Mouse (Mus musculus) midbrain, embryonic 13.5 days (tissue): ENCODE measurements at regions not wholly inside any gene's neighbourhood (a gene's known extent, or its start where the extent isn't known, plus 50 kb on each side); places are given as distances from the start of the nearest gene placed in this dataset.

Experiments
- ATAC-seq: fragments of 200-750 bp; cut with Nextera tagmentation; 2 replicates; pipeline ENCODE4 v1.8.0; 2017; ENCODE audit warnings: mild to moderate bottlenecking, moderate TSS enrichment, moderate library complexity
- H3K27ac ChIP-seq: fragments of 300-500 bp; sonication (generic); 2 replicates; pipeline ENCODE4 v1.5.1; 2015; ENCODE audit warnings: inconsistent platforms, mild to moderate bottlenecking, moderate library complexity
- H3K27me3 ChIP-seq: fragments of 300-500 bp; sonication (generic); 2 replicates; pipeline ENCODE4 v1.6.1; 2015; ENCODE audit warnings: mild to moderate bottlenecking, inconsistent platforms
- H3K36me3 ChIP-seq: fragments of 300-500 bp; sonication (generic); 2 replicates; pipeline ENCODE4 v1.6.1; 2015; ENCODE audit warnings: mild to moderate bottlenecking, inconsistent platforms
- H3K4me1 ChIP-seq: fragments of 300-500 bp; sonication (generic); replicated peaks from 2 replicates; pipeline ENCODE4 v1.6.1; 2015; ENCODE audit warnings: inconsistent platforms
- H3K4me2 ChIP-seq: fragments of 300-500 bp; sonication (generic); replicated peaks from 2 replicates; pipeline ENCODE4 v1.6.1; 2015; ENCODE audit warnings: moderate library complexity, mild to moderate bottlenecking, inconsistent platforms
- H3K4me3 ChIP-seq: fragments of 300-500 bp; sonication (generic); replicated peaks from 2 replicates; pipeline ENCODE4 v1.5.1; 2015; ENCODE audit warnings: mild to moderate bottlenecking, inconsistent platforms
- H3K9ac ChIP-seq: fragments of 300-500 bp; sonication (generic); replicated peaks from 2 replicates; pipeline ENCODE4 v1.6.1; 2015; ENCODE audit warnings: mild to moderate bottlenecking, inconsistent platforms
- H3K9me3 ChIP-seq: fragments of 300-500 bp; sonication (generic); 2 replicates; pipeline ENCODE4 v1.6.1; 2016; ENCODE audit warnings: mild to moderate bottlenecking, inconsistent platforms
- WGBS: fragments of 180-500 bp; shearing (Covaris S2); methylation state at CpG from one replicate; pipeline ENCODE4 v1.1.7; 2015; 5-methylcytosine and 5-hydroxymethylcytosine counted together

DNA sequence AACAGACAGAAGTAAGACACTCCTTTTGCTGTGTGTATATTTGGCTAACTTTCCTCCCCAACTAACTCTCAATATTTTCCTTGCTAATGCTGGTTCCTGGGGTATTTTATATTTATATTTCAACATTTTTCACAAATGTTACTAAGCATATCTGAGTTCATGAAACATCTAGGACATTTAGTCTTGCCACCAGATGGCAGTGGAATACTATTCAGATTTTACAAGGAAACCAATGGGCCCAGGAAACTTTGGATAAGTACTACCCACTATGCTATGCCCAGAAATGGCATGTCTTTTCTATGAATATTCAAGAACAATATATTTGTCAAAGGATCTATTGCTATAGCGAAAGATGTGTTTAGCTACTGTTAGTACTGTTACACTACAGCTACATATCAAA is 251.1 kb downstream of the Car8 start:
- no peak for ATAC-seq
- no peaks in the 10 kb centered on the region for H3K36me3 ChIP-seq
- WGBS, result 91% methylated on average over 1 of the region's 1 CpGs
- no peaks in the 10 kb centered on the region for H3K9me3 ChIP-seq
- H3K4me3 ChIP-seq, result no peak overlapping the region
- no peak overlapping the region for H3K9ac ChIP-seq
- H3K4me2 ChIP-seq, result no peak overlapping the region
- 0 out of 2 replicates have a peak, but pooled peaks cover 2% of the 10 kb centered on the region for H3K4me1 ChIP-seq
- H3K27ac ChIP-seq, result no peak overlapping the region
- H3K27me3 ChIP-seq, result no peaks in the 10 kb centered on the region

DNA sequence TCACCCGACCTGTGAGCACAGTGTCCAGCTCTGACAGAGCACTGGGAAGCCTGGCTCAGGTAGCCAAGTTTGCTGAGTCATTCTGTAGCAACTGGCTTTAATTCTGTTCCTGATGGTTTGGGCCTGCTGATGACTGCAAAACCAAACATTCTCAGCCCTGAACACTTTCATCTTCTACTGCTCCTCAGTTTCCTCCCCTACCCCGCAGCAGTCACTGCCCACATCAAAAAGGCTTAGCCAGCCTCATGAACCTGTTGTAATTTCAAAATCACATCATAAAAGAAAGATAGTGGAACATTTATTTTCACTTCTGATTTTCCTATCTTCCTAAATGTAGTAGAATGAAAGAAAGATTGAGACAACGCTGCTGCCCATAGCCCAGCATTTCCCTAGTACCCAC is 251.5 kb downstream of the Car8 start:
- Histone ChIP-seq H3K27ac (no peak overlapping the region), H3K4me1 (0 out of 2 replicates have a peak, but pooled peaks cover 2% of the 10 kb centered on the region), H3K9me3 (no peaks in the 10 kb centered on the region), H3K36me3 (no peaks in the 10 kb centered on the region), H3K27me3 (no peaks in the 10 kb centered on the region), H3K4me2 (no peak overlapping the region), H3K4me3 (no peak overlapping the region), H3K9ac (no peak overlapping the region)
- ATAC-seq, result no peak
- WGBS, result 86% methylated on average over 3 of the region's 3 CpGs

DNA sequence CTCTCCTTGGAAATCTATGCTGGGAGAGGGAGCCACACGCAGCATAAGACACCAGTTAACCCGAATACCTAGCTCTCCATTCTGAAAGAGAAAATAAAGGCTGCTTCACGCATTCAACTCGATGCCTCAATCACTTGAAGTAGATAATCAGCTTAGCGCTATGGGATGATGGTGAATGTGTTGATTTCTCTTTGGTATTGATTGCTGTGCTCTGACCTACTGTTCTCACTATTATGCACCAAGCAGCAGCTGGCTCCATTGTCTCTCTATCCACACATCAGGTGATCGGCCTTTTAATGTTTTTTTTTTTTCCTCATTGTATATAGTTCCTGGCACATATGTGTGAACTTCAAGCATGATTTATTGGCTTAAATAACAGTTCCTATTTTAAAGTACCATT is 254.0 kb downstream of the Car8 start:
- H3K9me3 ChIP-seq, result no peaks in the 10 kb centered on the region
- no peaks in the 10 kb centered on the region for H3K36me3 ChIP-seq
- no peak overlapping the region for H3K27ac ChIP-seq
- no peak overlapping the region for H3K4me3 ChIP-seq
- 0 out of 2 replicates have a peak, but pooled peaks cover 3% of the 10 kb centered on the region for H3K4me1 ChIP-seq
- WGBS, result 34% methylated on average over 6 of the region's 6 CpGs
- H3K4me2 ChIP-seq, result no peak overlapping the region
- ATAC-seq, result peak; percentile 50; the same call in 1 of the 2 replicates
- H3K9ac ChIP-seq, result no peak overlapping the region
- no peaks in the 10 kb centered on the region for H3K27me3 ChIP-seq

DNA sequence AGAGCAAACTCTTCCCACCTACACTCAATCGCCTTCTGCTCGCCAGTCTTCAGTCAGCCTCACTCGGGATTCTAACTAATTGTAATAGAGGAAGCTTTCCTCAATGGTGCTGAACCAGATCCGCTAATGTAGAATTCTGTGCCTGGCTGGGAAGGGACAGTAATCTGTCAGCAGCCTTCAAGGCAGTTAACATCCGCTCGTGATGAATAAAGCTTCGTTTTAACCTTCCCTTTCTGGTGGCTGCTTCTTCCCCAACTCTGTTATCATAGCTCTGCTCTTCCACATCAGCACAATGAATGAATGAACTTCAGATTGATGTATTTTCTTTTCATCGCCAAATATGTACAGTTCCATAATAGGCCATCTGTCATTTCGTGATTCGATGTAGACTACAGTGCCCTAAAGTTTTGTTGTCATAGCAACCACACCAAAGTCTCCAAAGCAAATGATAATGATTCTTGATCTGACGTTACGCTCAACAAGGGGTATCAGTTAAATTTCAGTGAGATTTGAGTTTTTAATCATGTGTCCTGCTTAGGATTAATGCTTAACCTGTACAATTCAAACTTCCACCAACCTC is 259.0 kb downstream of the Car8 start:
- Histone ChIP-seq H3K4me2 (no peak overlapping the region), H3K27me3 (no peaks in the 10 kb centered on the region), H3K9ac (no peak overlapping the region), H3K9me3 (no peaks in the 10 kb centered on the region), H3K4me3 (no peak overlapping the region), H3K27ac (0 out of 2 replicates have a peak overlapping the region, but pooled peaks have one; percentile 2), H3K4me1 (0 out of 2 replicates have a peak, but pooled peaks cover 5% of the 10 kb centered on the region), H3K36me3 (no peaks in the 10 kb centered on the region)
- no peak for ATAC-seq
- WGBS, result 79% methylated on average over 12 of the region's 12 CpGs

DNA sequence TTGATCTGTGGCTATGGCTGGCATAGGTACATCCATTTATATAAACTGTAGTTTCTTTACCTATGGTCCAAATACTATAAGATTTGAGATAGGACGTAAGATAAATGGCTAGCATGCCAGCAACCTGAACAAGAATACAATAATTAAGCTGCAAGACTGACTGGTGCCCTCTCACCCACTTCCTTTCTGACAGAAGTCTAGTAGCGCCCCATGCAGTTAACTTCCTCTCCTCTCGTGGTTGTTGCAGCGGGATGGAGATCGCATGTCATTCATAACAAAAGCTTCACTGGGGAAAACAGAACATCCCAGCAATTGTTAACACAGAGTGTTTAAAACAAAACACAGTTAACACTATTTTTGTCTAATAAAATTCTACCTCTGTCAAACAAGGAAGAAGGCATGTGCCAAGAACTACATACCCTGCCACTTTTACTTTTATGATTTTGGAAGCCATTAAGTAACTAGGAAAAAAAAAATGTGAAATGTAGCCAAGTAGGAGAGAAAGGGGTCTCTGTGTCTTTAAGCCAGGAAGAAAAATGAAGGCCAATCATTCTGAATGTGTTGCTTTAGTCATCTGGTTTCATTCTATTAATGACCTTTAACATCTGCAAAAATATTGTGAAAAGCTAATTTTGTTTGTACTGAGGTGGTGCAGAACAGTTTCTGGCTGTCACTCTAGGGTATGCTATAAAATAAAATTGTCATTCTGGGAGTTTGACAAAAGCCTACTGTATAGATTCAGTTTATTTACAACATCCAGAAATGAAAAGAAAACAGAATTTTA is 261.0 kb downstream of the Car8 start:
- H3K4me1 ChIP-seq, result 0 out of 2 replicates have a peak, but pooled peaks cover 3% of the 10 kb centered on the region
- 73% methylated on average over 5 of the region's 5 CpGs for WGBS
- no peaks in the 10 kb centered on the region for H3K36me3 ChIP-seq
- no peak overlapping the region for H3K27ac ChIP-seq
- no peak overlapping the region for H3K4me3 ChIP-seq
- H3K9me3 ChIP-seq, result no peaks in the 10 kb centered on the region
- H3K9ac ChIP-seq, result no peak overlapping the region
- H3K27me3 ChIP-seq, result no peaks in the 10 kb centered on the region
- no peak overlapping the region for H3K4me2 ChIP-seq
- no peak for ATAC-seq

DNA sequence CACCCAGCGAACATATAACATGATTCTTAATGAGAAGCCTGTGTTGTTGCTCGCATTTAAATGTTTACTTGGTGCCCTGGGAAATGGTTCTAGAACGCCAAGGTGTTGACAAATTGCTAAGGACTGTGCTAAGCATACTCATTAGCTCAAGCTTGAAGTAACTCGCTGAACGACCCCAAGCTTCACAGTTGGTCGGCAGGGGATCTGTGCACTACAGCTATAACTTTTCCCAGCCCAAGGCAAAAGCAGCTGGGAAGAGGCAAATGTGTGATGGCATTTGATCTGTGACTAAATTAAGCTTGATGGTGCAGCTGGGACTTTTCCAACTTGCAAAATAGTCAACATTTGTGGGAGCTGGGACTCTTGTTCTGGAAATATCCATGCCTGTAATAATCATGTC is 268.6 kb downstream of the Car8 start:
- Histone ChIP-seq H3K36me3 (no peaks in the 10 kb centered on the region), H3K9me3 (no peaks in the 10 kb centered on the region), H3K27me3 (no peaks in the 10 kb centered on the region), H3K9ac (no peak overlapping the region), H3K4me1 (no peaks in the 10 kb centered on the region), H3K4me2 (no peak overlapping the region), H3K4me3 (no peak overlapping the region), H3K27ac (no peak overlapping the region)
- WGBS, result 74% methylated on average over 6 of the region's 6 CpGs
- no peak for ATAC-seq

DNA sequence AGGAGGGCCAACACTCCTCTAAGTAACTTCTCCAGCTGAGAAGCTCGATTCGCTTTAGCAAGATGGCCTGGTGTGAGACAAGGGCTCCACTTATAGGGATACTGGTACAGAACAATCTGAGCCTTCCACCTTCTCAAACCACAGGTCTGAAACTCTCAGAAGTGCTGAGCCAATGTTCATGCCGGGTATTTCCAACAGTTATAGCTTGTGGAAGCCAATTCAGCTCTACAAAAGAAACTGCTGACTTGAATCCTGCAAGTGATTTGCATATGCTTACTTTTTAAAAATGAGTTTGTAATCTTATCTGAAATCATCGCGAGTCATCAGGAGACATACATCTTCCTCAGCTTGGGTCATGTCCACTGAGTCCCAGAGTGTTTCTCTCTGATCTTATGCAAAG is 273.2 kb downstream of the Car8 start:
- ATAC-seq, result no peak
- no peak overlapping the region for H3K27ac ChIP-seq
- H3K4me2 ChIP-seq, result no peak overlapping the region
- no peaks in the 10 kb centered on the region for H3K4me1 ChIP-seq
- no peak overlapping the region for H3K4me3 ChIP-seq
- 93% methylated on average over 5 of the region's 5 CpGs for WGBS
- H3K36me3 ChIP-seq, result no peaks in the 10 kb centered on the region
- H3K9me3 ChIP-seq, result no peaks in the 10 kb centered on the region
- no peaks in the 10 kb centered on the region for H3K27me3 ChIP-seq
- no peak overlapping the region for H3K9ac ChIP-seq

DNA sequence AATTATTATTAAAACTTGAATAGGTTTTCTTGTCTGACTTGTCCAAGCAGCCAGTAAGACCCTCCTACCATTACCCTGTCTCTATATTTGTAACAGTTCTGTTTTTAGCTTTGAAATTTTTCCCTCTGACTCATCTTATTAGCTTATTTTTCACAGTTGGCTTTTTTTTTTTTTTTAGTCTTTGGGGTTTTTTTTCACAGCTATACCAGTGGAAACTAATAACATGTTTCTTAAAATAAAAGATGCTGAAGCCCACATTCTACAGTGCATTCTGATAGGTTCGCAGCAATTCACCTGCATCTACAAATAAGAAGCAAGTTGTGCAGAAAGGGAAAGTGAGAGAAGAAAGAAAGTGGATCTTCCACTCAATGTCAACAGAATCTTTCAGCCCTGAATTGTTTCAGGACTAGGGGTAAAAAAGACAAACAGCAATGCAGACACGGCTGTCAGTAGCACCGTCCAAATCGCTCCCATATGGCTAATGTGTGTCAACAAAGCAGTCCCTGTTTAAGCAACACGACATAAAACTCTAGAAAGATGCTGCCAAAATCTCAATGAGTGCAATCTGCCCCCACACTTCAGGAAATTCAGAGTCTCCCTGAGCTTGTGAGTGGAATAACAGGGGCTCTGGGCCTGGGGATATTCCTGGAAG is 277.2 kb downstream of the Car8 start:
- no peak for ATAC-seq
- Histone ChIP-seq H3K4me2 (no peak overlapping the region), H3K27ac (no peak overlapping the region), H3K4me1 (no peaks in the 10 kb centered on the region), H3K9ac (no peak overlapping the region), H3K36me3 (no peaks in the 10 kb centered on the region), H3K9me3 (no peaks in the 10 kb centered on the region), H3K4me3 (no peak overlapping the region), H3K27me3 (no peaks in the 10 kb centered on the region)
- 77% methylated on average over 5 of the region's 5 CpGs for WGBS

DNA sequence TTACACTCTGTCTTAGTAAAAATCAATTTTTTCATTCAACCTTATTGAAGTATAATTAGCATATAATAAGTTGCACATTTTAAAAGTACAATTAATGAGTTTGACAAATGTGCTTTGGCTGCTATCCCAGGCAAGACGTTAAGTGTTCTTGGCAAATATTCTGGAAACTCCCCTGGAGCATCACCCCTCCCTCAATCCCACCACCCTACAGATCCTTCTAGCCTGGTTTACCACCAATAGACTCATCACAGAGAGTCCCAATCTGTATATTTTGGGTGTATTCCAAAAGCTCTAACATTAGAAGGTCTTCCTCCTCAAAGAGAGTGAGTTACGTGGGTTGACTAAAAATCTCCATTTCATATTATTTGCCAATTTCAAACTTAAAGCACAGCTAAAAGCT is 278.5 kb downstream of the Car8 start:
- Histone ChIP-seq H3K4me3 (no peak overlapping the region), H3K9me3 (no peaks in the 10 kb centered on the region), H3K9ac (no peak overlapping the region), H3K36me3 (no peaks in the 10 kb centered on the region), H3K27ac (no peak overlapping the region), H3K27me3 (no peaks in the 10 kb centered on the region), H3K4me1 (no peaks in the 10 kb centered on the region), H3K4me2 (no peak overlapping the region)
- WGBS, result 85% methylated on average over 2 of the region's 2 CpGs
- no peak for ATAC-seq

DNA sequence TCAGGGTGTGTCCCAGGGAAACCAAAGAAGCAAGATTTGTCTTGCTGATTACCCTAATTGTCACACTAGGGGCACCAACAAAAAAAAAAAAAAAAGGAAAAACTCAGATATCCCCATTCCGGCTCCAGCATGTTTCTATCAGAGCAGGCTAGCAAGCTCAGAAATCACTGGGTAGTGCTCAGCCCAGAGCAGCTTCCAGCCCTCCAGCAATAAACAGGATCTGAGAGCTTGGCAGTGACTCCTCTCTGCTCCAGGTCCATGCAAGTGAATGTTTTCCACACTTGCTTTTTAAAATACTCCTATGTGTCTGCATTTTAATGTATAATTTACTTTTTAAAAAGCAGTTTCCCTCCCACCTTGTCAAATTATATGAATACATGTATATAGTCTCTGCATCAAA is 290.8 kb downstream of the Car8 start:
- WGBS, result 82% methylated on average over 1 of the region's 1 CpGs
- Histone ChIP-seq H3K4me1 (no peaks in the 10 kb centered on the region), H3K27me3 (no peaks in the 10 kb centered on the region), H3K9me3 (no peaks in the 10 kb centered on the region), H3K4me3 (no peak overlapping the region), H3K4me2 (no peak overlapping the region), H3K9ac (no peak overlapping the region), H3K27ac (no peak overlapping the region), H3K36me3 (no peaks in the 10 kb centered on the region)
- no peak for ATAC-seq

DNA sequence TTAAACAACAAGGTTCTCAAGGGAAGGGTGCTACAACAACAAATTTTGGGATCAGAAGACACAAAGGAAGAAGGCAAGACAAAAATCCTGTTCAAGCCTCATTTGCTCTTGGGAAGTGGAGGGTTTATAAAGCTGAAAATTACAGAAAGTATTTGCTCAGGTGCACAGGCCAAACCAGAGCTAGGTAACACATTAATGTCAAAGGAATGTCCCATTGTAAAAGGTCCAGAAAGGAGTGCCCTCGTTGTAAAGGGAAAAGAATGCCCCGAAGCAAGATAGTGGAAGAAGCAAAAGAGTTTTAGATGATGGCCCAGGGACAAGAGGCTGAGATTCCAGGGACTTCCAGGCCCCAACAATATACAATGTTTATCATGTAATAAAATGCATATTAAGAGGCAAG is 317.3 kb downstream of the Car8 start:
- H3K36me3 ChIP-seq, result no peaks in the 10 kb centered on the region
- H3K27me3 ChIP-seq, result no peaks in the 10 kb centered on the region
- H3K27ac ChIP-seq, result no peak overlapping the region
- 72% methylated on average over 2 of the region's 2 CpGs for whole genome bisulfite sequencing
- no peak for ATAC-seq
- no peaks in the 10 kb centered on the region for H3K9me3 ChIP-seq
- no peaks in the 10 kb centered on the region for H3K4me1 ChIP-seq
- no peak overlapping the region for H3K9ac ChIP-seq
- H3K4me2 ChIP-seq, result no peak overlapping the region
- no peak overlapping the region for H3K4me3 ChIP-seq

DNA sequence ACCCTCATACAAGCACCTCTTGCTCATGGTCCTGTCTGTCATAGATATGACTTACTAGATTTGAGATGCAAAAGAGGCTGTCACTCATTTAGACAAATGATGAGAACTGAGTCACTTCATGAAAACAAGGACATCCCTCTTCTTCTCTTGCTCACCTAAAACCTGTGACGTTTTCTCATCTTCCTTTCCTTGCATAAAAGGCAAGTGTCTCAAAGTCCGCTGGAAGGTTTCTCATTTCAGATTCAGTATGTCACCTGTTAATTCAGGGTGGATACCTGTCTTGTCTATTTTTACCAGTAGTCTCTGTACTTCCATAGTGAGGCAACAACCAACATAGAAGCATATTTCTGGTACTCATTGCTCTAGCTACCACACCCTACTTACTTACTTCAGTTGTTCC is 325.6 kb downstream of the Car8 start:
- 86% methylated on average over 2 of the region's 2 CpGs for WGBS
- Histone ChIP-seq H3K9ac (no peak overlapping the region), H3K27me3 (no peaks in the 10 kb centered on the region), H3K4me2 (no peak overlapping the region), H3K36me3 (no peaks in the 10 kb centered on the region), H3K4me3 (no peak overlapping the region), H3K27ac (no peak overlapping the region), H3K4me1 (no peaks in the 10 kb centered on the region), H3K9me3 (no peaks in the 10 kb centered on the region)
- no peak for ATAC-seq
